Mouse (Mus musculus): Measurements from ENCODE around the gene Fstl4. TPM values are rescaled to one million over a fixed set of nuclear protein-coding genes. Genes with fewer than 3 reads are reported as not detected.

Fstl4 gene
- polyA plus RNA-seq (2014; fragmentation: Illumina TruSeq; extraction: RNeasy Lipid Tissue Mini Kit (QIAGEN cat#74804); ENCODE audit: insufficient read depth, low read depth, low replicate concordance), result 0.08 TPM

GRCm38 (mm10) chr11:52764461-52764893 is at the start of gene Fstl4:
TSS of gene Fstl4 (plus strand) at chr11:52764634.

